Mouse (Mus musculus) spleen, adult 18-20 months (tissue): Measurements from ENCODE around the gene 4930564D02Rik.
A peak's percentile ranks its signal among the peaks of the same experiment; 100 is the strongest.

Experiments used
- DNase-seq, 2 experiments: peaks; one replicate each; pipeline ENCODE4 v3.0.0; 2022; ENCODE audit warnings: mixed read lengths in 2 of 2

The 4930564D02Rik gene

DNA sequence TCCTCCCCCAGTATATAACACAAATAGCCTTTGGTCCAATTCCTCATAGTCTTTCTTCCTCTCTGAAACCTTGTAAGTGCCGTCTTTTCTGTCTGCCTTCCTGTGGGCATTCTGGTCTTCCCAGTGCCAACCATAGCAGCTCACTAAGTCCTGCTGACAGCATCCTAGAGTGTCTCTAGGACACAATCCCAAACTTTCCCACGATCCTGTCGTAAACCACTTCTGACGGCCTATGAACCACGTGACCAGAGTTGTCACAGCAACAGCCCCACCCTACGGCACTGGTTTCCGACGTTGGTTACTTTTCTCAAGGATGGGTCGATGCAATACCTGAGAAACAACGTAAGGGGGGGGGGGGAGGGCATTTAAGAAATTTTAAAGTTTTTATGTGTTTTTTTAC, at the start of gene 4930564D02Rik:
4930564D02Rik (plus strand) TSS at position 301 of the 400 bp plus-strand sequence.
- DNase-seq, result no peak

DNA sequence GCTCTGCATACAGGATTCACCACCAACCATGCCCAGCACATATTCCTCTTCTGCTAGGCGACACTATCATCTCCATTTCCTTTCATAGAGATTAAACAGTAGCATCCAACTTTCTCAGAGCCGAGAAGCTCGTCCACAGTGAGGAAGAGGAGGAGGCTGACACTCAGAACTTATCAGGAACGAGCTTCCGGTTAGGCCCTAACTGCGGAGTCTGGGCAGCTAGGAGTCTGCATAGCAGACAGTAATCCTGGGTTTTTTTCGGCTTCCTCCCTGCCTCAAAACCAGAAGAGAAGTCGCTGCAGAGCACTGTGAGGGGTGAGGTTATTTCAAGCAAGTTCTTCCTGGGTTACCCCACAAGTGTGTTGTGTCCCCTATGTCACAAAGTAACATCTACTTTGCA, 49.3 kb upstream of the 4930564D02Rik start:
- no peak for DNase-seq

DNA sequence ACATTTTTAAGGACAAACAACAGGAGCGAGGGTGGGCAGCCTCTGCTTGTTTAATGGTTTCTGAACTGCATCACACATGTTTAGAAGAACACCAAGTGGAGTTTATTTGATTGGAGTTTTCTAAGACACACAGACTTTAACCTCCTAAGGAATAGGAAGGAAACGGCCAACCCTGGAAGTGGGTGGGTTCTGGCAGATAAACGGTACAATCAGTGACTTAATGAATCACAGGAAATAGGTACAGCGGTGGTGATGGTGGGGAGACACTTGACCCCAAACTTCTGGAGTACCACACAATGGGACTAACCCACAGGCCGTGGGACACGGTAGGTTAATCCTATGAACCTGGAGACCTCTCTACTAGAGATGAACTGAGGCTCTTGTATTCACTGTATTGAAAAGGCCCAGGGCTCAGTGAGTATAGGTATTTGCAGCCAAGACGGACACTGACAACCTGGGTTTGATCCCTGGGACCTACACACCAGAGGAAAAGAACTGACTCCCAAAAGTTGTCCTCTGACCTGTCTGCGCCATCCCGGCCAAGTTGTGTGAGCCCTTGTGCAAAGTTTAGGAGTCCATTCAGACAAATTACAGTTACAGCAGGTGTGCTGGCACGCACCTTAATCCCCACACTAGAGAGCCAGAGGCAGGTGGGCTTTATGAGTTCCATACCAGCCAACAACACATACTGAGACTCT, 48.4 kb upstream of the 4930564D02Rik start:
- DNase-seq, result no peak

DNA sequence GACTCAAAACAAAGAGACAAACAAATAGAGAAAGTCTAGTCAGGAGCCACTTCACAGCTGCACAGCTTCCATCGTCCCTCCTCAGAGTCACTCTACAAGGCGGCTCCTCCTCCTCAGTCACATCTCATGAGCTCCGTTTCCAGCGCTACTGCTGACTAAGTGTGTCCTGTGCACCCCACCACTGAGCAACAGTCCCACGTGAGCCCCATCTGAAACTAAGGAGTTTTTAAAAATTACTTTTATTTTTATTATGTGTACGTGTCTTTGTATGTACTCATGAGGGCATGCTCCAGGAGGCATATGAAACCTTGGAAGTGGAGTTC, 47.9 kb upstream of the 4930564D02Rik start:
- no peak for DNase-seq

DNA sequence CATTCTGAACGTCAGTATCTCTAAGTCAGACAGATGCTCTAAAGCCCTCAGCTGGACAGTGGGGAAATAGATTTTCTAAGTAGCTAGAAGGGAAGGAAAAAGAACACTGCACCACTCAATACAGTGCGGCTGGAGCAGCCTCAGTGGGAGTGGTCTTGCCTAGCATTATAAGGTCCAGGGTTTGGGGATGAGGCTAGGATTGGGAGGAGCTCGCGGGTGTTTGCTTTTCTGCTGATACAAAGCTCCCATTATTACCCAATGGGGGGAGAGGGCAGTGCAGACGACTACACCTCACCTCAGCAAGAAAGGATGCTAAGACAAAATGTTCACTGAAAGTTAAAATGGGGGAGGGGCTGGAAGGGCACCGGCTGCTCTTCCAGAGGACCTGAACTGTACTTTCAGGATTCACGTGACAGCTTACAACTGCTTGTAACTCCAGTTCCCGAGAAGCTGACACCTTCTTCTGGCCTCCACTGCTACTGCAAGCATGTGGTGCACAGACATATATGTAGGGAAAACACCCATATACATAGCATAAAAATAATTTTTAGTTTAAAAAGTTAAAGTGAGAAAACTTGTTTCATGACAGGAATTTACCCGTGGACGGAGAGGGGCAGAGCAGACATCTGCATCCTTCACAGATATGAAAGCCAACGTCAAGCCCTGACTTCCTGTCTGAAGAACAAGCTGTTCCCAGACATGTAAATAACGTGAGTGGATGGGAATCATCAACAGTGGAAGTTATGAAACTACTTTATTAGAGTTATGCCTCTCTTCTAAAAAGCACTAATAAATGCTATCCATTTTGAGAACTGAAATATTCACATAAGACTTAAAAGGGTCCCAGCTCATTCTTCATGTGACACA, 46.6 kb upstream of the 4930564D02Rik start:
- no peak for DNase-seq

DNA sequence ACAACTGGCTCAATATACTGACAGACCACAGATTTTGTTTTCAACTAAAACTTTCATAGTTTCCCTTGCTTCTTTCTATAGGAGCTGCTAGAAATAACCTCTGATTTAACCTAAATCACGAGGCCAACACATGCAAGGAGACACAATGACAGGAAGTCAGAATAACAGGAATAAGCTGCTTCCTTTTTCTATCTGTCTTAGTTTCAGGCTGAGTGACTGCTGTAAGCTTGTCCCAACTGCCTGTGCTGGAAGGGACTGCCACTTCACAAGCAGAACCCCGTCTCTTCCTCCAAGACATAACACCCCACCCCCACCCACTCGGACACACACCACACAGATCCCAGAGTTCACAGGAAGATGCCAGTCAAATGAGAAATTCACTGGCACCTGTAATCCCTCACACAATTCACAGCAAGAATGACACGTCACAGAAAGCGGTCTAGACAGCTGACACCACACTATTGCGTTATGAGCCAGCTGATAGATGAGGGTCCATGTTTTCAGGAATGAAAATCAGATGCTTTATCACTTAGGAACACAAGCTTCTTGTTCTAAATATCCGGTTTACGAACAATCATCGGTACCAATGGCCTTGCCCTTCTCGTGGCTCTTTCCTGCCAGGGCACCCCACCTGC, 43.2 kb upstream of the 4930564D02Rik start:
- no peak for DNase-seq

DNA sequence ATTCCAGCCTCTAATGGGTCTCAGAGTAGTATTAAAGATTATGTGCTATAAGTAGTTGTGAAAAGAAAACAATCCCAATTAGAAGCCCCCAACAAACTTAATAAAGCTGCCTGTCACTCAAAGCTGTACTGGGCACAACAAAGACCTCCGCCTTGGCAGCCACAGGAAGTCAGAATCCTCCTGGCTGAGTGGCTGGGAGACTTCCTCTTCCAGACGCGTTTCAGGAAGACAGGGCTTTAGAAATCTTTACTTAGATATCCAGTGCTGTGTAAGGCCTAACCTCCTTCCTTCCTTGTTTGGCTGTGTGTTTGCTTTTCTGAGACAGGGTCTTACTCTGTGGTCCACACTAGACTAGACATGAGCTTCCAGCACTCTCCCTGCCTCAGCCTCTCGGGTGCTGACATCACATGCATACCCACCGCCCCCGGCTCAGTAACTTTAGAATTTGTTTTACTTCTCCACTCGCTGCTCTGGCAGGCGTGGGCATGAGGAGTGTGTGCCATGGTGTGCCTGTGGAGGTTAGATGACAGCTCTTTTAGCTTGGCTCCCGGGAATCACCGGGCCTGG, 30.3 kb upstream of the 4930564D02Rik start:
- no peak for DNase-seq

DNA sequence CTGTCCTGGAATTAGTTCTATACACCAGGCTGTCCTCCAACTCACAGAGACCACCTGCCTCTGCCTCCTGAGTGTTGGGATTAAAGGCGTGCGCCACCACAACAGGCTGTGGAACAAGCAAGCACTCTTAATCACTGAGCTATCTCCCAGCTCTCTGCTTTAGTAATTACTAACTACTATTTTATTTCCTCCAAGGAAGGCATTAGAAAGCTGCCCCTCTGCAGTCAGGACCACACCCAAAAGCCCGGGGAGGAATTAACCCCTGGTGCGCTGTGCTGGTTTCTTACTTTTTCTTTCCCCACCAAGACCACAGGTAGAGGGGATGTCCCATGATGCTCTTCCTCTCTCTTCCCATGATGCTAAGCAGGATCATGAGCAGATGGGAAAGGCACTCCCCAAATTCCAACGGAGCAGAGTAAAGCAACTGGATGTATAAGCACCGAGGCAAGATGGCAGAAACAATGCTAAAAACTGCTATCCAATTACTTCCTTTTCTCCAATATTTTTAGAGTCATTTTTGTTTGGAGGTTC, 29.3 kb upstream of the 4930564D02Rik start:
- no peak for DNase-seq

DNA sequence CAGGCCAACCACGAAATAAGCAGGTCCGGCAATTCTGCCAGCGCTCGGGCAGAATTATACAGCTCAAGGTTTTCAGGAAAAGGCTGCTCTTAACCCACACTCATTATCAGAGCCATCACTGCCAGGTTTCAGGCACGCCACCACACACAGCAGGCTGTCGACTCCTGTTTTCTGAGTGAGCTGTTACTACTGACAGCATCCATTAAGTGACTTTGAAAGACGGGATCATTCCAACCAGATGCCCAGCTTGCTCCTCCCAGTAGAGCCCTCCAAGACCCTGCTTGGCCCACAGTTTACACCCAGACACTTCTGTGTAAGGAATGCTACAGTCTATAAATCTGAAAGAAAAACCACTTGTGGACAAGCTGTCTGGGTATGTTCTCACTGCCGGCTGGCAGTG, 26.6 kb upstream of the 4930564D02Rik start:
- no peak for DNase-seq

DNA sequence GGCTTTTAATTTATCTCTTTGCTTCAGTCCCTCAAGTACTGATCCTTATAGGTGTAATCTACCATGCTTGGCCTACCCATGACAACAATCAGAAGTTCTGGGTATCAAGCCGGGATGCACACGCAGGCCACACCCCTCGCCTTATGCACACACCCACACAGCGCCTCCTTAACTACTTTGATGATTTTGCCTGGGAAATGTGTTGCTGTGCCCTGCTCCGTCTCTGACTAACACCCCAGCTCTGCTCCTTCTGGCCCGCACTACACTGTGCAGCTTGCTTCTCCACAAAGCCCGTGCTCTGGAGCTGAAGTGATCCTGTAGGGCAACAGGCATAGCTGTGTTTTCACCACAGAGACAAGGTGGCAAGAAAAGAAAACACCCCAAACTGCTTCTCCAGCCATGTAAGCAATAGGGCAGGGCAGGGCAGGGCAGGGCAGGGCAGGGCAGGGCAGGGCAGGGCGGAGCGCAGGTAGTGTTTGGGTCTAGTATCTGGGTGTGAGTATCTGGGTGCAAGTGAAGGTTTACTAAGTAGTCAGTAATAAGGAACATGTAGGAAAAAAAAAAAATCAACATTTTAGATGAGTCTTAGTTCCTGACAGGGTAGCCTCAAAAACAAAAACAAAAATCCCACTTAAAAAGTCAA, 25.5 kb upstream of the 4930564D02Rik start:
- DNase-seq, result no peak

DNA sequence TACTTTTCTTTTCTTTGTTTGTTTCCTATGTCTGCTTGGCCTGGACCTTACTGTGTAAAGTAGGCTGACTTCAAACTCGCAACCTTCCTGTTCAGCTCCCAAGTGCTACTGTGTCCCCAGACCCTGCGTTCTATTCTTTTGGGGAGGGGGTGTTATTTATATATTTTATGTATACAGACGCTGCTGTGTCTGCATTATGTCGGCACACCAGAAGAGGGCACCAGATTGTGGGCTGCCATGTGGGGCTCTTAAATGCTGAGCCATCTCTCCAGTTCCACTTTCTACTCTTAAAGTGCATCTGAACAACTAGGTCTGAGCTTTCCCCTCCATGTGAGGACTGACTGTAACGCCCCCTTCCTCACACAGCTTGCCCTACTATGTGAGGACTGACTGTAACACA, 22.9 kb upstream of the 4930564D02Rik start:
- no peak for DNase-seq

DNA sequence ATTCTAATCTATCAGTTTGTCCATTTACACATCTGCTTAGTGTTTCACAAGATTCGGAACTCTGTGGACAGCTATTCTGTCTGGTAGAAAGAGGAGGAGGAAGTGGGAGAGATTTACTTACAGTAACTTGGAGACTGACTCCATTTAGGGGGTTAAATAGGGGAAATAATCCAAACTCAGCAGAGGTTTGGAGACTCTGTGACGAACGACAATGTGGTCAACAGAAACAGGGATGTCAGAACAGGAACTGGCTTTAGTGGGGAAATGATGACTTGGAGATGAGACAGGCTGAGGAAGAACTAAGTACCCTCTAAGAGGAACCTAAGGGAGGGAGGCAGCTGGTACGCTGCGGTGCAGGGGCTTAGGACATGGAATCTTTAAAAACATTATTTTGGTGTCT, 19.8 kb upstream of the 4930564D02Rik start:
- DNase-seq, result no peak

DNA sequence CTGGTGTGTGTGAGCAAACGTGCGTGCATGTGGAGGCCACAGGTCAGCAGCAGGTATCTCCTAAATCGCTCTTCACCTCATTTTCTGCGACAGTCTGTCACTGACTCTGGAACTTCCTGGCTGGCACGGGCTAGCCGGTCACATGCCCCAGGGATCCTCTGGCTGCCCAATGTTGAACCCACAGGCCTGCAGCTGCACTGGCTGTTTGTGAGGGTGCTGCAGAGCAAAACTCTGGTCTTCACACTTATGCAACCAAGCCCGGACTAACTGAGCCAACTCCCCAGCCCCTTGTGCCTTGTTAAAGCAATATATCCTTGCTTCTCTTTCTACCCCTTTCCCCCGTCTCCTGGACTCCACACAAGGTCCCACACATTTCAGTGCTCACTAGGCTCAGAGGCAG, 19.0 kb upstream of the 4930564D02Rik start:
- peak; percentile 8 to 11 for DNase-seq

DNA sequence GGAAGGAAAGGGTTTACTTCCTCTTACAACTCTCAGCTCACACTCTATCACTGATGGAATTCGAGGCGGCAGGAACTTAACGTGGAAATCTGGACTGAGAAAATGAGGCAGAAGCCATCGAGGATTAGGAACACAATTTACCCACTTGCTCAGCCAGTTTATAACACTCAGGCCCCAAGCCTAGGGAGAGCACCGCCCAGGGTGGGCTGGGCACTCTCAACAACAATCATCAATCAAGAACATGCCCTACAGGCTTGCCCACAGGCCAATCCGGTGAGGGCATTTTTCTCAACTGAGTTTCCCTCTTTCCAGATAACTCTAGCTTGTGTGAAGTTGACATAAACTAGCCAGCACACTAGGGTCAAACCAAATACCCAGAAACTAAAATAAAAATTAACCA, 16.8 kb upstream of the 4930564D02Rik start:
- no peak for DNase-seq

DNA sequence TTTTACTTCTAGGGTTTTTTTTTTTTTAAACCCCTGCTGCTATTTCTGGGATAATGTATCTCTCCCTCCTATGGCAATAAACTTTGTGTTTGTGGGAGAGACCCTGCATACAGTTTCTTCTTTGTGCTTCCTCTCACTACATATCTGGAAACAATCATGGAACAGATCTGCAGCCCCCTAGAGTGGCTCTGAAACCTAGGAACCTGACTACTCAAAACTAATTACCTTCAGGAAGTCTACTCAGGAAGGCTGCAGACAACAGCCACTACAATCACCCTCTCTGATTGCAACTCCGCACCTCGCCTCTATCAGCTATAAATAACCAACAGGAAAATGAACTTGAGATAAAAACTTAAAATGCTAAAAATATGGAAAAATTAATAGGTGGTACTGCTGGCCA, 15.5 kb upstream of the 4930564D02Rik start:
- no peak for DNase-seq

DNA sequence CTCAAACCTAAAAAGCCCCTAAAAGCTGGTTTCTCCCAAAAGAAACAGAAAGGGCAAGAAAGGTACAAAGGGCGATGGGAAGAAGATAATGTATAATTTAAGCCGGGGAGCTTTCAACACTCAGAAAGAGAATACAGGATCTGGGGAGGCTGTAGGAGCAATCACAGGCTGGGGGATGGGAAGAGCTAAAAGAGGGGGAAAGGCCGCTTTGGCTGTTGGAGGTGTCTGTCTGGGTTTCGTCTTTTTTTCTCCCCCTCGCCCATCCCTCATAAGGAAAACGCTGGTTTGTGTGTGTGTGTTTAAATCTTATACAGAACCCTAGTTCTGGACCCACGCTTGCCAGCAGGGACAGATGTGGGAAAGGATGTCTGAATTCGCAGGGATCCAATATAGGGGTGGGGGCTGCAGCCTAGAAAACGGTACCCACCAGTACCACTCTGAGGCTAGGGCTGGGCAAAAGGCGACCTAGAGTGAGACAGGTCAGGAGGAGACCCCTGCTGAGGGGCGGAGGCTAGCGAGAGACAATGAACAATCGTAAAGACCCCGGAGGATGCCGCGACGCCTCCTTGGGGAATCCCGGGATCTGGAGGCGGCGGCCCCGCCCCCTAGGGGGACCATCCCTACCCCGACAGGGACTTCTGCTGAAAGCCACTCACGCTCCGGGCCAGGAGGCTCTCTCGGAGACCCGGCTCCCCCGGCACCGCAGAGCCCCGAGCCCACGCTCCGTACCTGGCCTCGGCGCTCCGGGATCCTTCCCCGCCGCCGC, 14.3 kb upstream of the 4930564D02Rik start:
- DNase-seq, result no peak

DNA sequence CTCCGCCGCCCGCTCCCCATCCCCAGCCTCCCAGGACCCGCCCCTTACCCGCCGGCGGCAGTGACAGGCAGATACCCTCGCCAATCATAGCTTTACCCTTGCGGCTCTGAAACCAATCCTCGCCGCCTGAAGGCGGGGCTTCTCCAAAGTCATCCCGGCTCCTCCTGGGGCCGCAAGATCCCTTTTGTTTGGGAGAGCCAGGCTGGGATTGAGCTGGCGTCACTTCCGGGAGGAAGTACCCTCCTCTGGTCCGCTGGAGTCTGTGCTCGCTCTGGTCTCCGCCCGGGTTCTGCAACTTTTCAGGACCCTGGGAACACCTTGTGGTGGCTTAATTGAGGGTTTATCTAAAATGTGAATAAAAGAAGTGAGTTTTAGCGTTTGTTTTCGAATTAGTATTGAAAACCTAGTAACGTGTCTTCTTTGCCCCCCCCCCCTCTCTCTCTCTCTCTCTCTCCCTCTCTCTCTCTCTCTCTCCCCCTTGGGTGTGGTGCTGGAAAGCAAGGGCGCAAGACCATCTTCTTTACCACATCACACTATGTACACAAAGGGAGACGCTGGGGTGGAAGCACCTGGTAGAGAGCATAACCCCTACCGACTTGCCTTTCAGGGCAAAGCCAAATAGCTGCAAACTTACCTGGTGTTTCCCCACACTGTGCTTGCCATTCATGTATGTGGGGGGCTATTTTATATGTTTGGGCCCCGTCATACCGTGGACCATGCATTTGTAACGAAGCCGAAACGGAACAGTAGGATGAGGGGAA, 13.5 kb upstream of the 4930564D02Rik start, which contains the start of gene Cttnbp2nl:
Cttnbp2nl (minus strand) TSS at position 210 of the 761 bp plus-strand sequence.
- DNase-seq, result peak; percentile 76 to 84

DNA sequence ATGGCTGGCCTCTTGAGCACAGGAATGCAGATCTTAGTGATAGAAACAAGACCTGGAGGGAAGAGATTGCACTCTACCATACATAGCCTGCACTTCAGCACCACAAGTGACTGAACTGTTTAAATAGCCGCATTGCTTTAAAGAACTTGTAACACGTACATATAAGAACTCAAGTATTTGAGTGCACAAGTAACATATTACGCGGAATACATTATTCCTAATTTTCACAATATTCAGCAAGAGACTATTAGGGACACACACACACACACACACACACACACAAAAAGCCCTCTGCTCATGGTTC, 13.0 kb upstream of the 4930564D02Rik start:
- DNase-seq, result no peak

DNA sequence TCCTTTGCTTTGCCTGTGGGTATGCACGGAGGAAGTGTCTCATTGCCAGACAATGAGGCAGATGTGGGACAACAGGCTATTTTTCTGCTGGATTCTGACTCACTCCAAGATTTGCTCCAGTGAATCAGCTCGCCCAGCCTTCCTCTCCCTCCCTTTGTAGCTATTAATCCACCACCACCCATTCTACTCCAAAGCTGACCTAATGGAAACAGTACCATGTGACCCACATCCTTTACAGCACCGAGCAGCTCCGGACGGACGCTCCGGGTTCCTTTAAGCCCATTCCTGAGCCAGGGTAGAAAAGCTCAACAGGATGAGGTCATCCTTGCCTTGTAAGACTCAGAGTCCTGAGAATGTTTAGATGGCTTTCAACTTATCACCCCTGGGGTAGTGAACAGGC, 11.7 kb upstream of the 4930564D02Rik start:
- no peak for DNase-seq

DNA sequence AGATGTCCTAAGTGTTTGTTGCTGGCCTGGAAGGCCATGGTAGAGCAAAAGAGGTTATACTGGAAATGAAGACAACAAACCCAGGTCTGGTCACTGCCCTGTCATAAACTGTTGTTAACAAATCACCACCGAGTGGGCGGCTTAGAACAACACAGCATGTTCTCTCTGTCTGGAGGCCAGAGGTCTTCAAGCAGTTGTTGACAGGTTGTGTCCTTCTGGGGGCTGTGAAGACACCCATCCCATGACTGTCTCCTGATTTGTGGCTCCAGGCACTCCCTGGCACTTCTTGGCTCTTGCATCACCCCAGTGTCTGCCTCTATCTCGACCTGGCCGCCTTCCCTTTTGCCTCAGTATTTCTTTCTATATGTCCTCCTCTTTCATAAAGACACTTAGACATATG, 11.0 kb upstream of the 4930564D02Rik start:
- DNase-seq, result no peak
